Mouse (Mus musculus): ENCODE results near the gene Tenm4. TPM values are rescaled to one million over a fixed set of nuclear protein-coding genes. Genes with fewer than 3 reads are reported as not detected.

Tenm4 gene
- polyA plus RNA-seq, 1 experiment from 2014 or later = 4.6 TPM

GRCm38 (mm10) chr7:96818236-96818916, 647.3 kb downstream of the Tenm4 start:
- WGBS = 85% methylated on average over 6 of the region's 6 CpGs

GRCm38 (mm10) chr7:96819538-96819937, 648.5 kb downstream of the Tenm4 start:
- TF ChIP-seq CTCF (IDR thresholded peaks at IDR 0.05; ENCODE audit: low read depth) = no peak

More at GRCm38 (mm10) chr7:96818236-96818916, 647.3 kb downstream of the Tenm4 start:
- no peaks in the 10 kb centered on the region for H3K4me1 ChIP-seq (replicated peaks; ENCODE audit: control insufficient read depth, insufficient read depth, low read length)
- H3K27ac ChIP-seq (ENCODE audit: low read depth, low read length) = no peak overlapping the region
- no peak overlapping the region for H3K9ac ChIP-seq (ENCODE audit: low read depth, low read length)
- H3K27me3 ChIP-seq (replicated peaks; ENCODE audit: control insufficient read depth, insufficient read depth, low read length) = no peaks in the 10 kb centered on the region
- H3K4me2 ChIP-seq (replicated peaks; ENCODE audit: low read depth) = no peak overlapping the region
- no peak for ATAC-seq
- H3K4me3 ChIP-seq (ENCODE audit: low read depth, low read length) = no peak overlapping the region
- no peak for TF ChIP-seq CTCF (IDR thresholded peaks at IDR 0.05; ENCODE audit: low read depth)
- H3K9me3 ChIP-seq (ENCODE audit: control insufficient read depth) = no peaks in the 10 kb centered on the region
- H3K36me3 ChIP-seq (ENCODE audit: control insufficient read depth, insufficient read depth) = no peaks in the 10 kb centered on the region

GRCm38 (mm10) chr7:96820343-96820742, 649.3 kb downstream of the Tenm4 start:
- Histone ChIP-seq H3K4me3 (ENCODE audit: low read depth, low read length) (no peak overlapping the region), H3K36me3 (ENCODE audit: control insufficient read depth, insufficient read depth) (no peaks in the 10 kb centered on the region), H3K9ac (ENCODE audit: low read depth, low read length) (no peak overlapping the region), H3K27ac (ENCODE audit: low read depth, low read length) (no peak overlapping the region), H3K9me3 (ENCODE audit: control insufficient read depth) (no peaks in the 10 kb centered on the region), H3K27me3 (replicated peaks; ENCODE audit: control insufficient read depth, insufficient read depth, low read length) (no peaks in the 10 kb centered on the region), H3K4me2 (replicated peaks; ENCODE audit: low read depth) (no peak overlapping the region), H3K4me1 (replicated peaks; ENCODE audit: control insufficient read depth, insufficient read depth, low read length) (no peaks in the 10 kb centered on the region)
- ATAC-seq = no peak
- no peak for TF ChIP-seq CTCF (IDR thresholded peaks at IDR 0.05; ENCODE audit: low read depth)
- WGBS = 73% methylated on average over 6 of the region's 6 CpGs

More at GRCm38 (mm10) chr7:96819538-96819937, 648.5 kb downstream of the Tenm4 start:
- Histone ChIP-seq H3K4me3 (ENCODE audit: low read depth, low read length) (no peak overlapping the region), H3K9me3 (ENCODE audit: control insufficient read depth) (no peaks in the 10 kb centered on the region), H3K27ac (ENCODE audit: low read depth, low read length) (no peak overlapping the region), H3K9ac (ENCODE audit: low read depth, low read length) (no peak overlapping the region), H3K4me1 (replicated peaks; ENCODE audit: control insufficient read depth, insufficient read depth, low read length) (no peaks in the 10 kb centered on the region), H3K36me3 (ENCODE audit: control insufficient read depth, insufficient read depth) (no peaks in the 10 kb centered on the region), H3K4me2 (replicated peaks; ENCODE audit: low read depth) (no peak overlapping the region), H3K27me3 (replicated peaks; ENCODE audit: control insufficient read depth, insufficient read depth, low read length) (no peaks in the 10 kb centered on the region)
- no peak for ATAC-seq
- 79% methylated on average over 3 of the region's 3 CpGs for WGBS

- ATAC-seq = no peak
- Histone ChIP-seq H3K9me3 (ENCODE audit: control insufficient read depth) (no peaks in the 10 kb centered on the region), H3K27ac (ENCODE audit: low read depth, low read length) (no peak overlapping the region), H3K9ac (ENCODE audit: low read depth, low read length) (no peak overlapping the region), H3K36me3 (ENCODE audit: control insufficient read depth, insufficient read depth) (no peaks in the 10 kb centered on the region), H3K4me1 (replicated peaks; ENCODE audit: control insufficient read depth, insufficient read depth, low read length) (no peaks in the 10 kb centered on the region), H3K4me3 (ENCODE audit: low read depth, low read length) (no peak overlapping the region), H3K27me3 (replicated peaks; ENCODE audit: control insufficient read depth, insufficient read depth, low read length) (no peaks in the 10 kb centered on the region), H3K4me2 (replicated peaks; ENCODE audit: low read depth) (no peak overlapping the region)
- TF ChIP-seq CTCF (IDR thresholded peaks at IDR 0.05; ENCODE audit: low read depth) = no peak
- WGBS = 84% methylated on average over 6 of the region's 6 CpGs
Measured at GRCm38 (mm10) chr7:96826101-96826500, 655.1 kb downstream of the Tenm4 start.

GRCm38 (mm10) chr7:96826672-96827071, 655.6 kb downstream of the Tenm4 start:
- Histone ChIP-seq H3K4me1 (replicated peaks; ENCODE audit: control insufficient read depth, insufficient read depth, low read length) (no peaks in the 10 kb centered on the region), H3K9ac (ENCODE audit: low read depth, low read length) (no peak overlapping the region), H3K27ac (ENCODE audit: low read depth, low read length) (no peak overlapping the region), H3K4me3 (ENCODE audit: low read depth, low read length) (no peak overlapping the region), H3K9me3 (ENCODE audit: control insufficient read depth) (no peaks in the 10 kb centered on the region), H3K27me3 (replicated peaks; ENCODE audit: control insufficient read depth, insufficient read depth, low read length) (no peaks in the 10 kb centered on the region), H3K36me3 (ENCODE audit: control insufficient read depth, insufficient read depth) (no peaks in the 10 kb centered on the region), H3K4me2 (replicated peaks; ENCODE audit: low read depth) (no peak overlapping the region)
- no peak for TF ChIP-seq CTCF (IDR thresholded peaks at IDR 0.05; ENCODE audit: low read depth)
- WGBS = 85% methylated on average over 6 of the region's 6 CpGs
- no peak for ATAC-seq

GRCm38 (mm10) chr7:96832551-96832950, 661.5 kb downstream of the Tenm4 start:
- H3K36me3 ChIP-seq (ENCODE audit: control insufficient read depth, insufficient read depth) = no peaks in the 10 kb centered on the region

More at GRCm38 (mm10) chr7:96832551-96832950, 661.5 kb downstream of the Tenm4 start:
- no peak for TF ChIP-seq CTCF (IDR thresholded peaks at IDR 0.05; ENCODE audit: low read depth)
- Histone ChIP-seq H3K4me2 (replicated peaks; ENCODE audit: low read depth) (no peak overlapping the region), H3K9me3 (ENCODE audit: control insufficient read depth) (no peaks in the 10 kb centered on the region), H3K4me1 (replicated peaks; ENCODE audit: control insufficient read depth, insufficient read depth, low read length) (no peaks in the 10 kb centered on the region), H3K27me3 (replicated peaks; ENCODE audit: control insufficient read depth, insufficient read depth, low read length) (no peaks in the 10 kb centered on the region), H3K9ac (ENCODE audit: low read depth, low read length) (no peak overlapping the region), H3K4me3 (ENCODE audit: low read depth, low read length) (no peak overlapping the region), H3K27ac (ENCODE audit: low read depth, low read length) (no peak overlapping the region)
- WGBS = 24% methylated on average over 9 of the region's 9 CpGs
- ATAC-seq = no peak
